In the genomic region with DNA sequence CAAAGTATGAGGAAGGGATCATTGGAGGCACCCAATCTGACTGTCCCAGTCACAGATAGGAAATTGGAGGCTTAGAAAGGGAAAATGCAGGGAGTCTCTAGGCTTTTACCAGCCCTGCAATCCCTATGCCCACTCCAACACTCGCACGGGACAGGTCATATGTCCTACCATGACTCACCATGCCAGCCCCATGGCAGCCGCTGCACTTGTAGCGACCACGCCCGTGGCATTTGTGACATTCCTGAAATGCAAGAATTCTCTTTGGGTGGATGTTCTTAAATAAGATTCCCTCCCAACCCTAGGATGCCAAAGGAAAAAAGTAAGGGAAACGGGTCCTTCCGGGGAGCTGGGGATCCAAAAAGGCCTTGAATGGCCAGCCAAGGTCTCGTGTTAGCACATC, we compare ENCODE assay signal across 23 mouse cellular contexts. TPM values are rescaled to one million over a fixed set of nuclear protein-coding genes. Genes with fewer than 3 reads are reported as not detected.
DNase-seq lines count a peak whose midpoint lies in the region; ATAC-seq lines count a peak whose summit lies in the region.
"Had no signal": no experiment of that assay in that cellular context is flagged by ENCODE, and none has a peak within 500 bp of the region (broad histone marks: within the 10 kb centered on the region; RNA-seq: fewer than 3 reads in every experiment).

No protein-coding gene starts in this region.

- no peaks in the 10 kb centered on the region for H3K27me3 ChIP-seq in midbrain, embryonic 11.5 days (ENCODE audit: control insufficient read depth, insufficient read depth, low read length)
- H3K27me3 ChIP-seq in midbrain, embryonic 13.5 days = no peaks in the 10 kb centered on the region
- no peaks in the 10 kb centered on the region for H3K27me3 ChIP-seq in heart, embryonic 11.5 days (ENCODE audit: control insufficient read depth, insufficient read depth, low read length)
- H3K27me3 ChIP-seq: hindbrain, embryonic 15.5 days had no signal

- no peak overlapping the region for H3K4me3 ChIP-seq in midbrain, embryonic 11.5 days (ENCODE audit: low read depth, low read length)
- no peak overlapping the region for H3K4me3 ChIP-seq in midbrain, embryonic 13.5 days (replicated peaks)
- H3K4me3 ChIP-seq in heart, embryonic 11.5 days (ENCODE audit: low read depth, low read length) = no peak overlapping the region
- H3K4me3 ChIP-seq: embryonic facial prominence, embryonic 15.5 days; erythroblast, embryonic 14.5 days; forebrain, embryonic 10.5 days; heart, embryonic 12.5 days; hindbrain, embryonic 15.5 days had no signal

- no peak overlapping the region for H3K4me2 ChIP-seq in midbrain, embryonic 11.5 days
- H3K4me2 ChIP-seq in midbrain, embryonic 13.5 days (replicated peaks) = no peak overlapping the region
- H3K4me2 ChIP-seq in heart, embryonic 11.5 days = no peak overlapping the region
- H3K4me2 ChIP-seq: embryonic facial prominence, embryonic 15.5 days; heart, embryonic 12.5 days; hindbrain, embryonic 15.5 days had no signal

- ATAC-seq in midbrain, embryonic 11.5 days (ENCODE audit: low FRiP score) = no peak
- ATAC-seq in midbrain, embryonic 13.5 days = no peak
- ATAC-seq in heart, embryonic 11.5 days (replicated peaks; ENCODE audit: insufficient number of reproducible peaks, low FRiP score, low TSS enrichment) = no peak
- ATAC-seq: CD4-positive, CD25-positive, alpha-beta regulatory T cell, adult 4 months; forebrain, embryonic 14.5 days had no signal

- no peaks in the 10 kb centered on the region for H3K36me3 ChIP-seq in midbrain, embryonic 11.5 days (ENCODE audit: control insufficient read depth, insufficient read depth, low read length)
- H3K36me3 ChIP-seq in midbrain, embryonic 13.5 days = no peaks in the 10 kb centered on the region
- no peaks in the 10 kb centered on the region for H3K36me3 ChIP-seq in heart, embryonic 11.5 days (ENCODE audit: control insufficient read depth, insufficient read depth, low read length)
- H3K36me3 ChIP-seq: embryonic facial prominence, embryonic 15.5 days; forebrain, embryonic 10.5 days; G1E; heart, embryonic 12.5 days; hindbrain, embryonic 15.5 days had no signal

- H3K4me1 ChIP-seq in midbrain, embryonic 11.5 days (ENCODE audit: control insufficient read depth, insufficient read depth, low read length) = no peaks in the 10 kb centered on the region
- H3K4me1 ChIP-seq in midbrain, embryonic 13.5 days (replicated peaks) = 0 out of 2 replicates have a peak, but pooled peaks cover 4% of the 10 kb centered on the region
- H3K4me1 ChIP-seq in heart, embryonic 11.5 days (ENCODE audit: control insufficient read depth, insufficient read depth, low read length) = no peaks in the 10 kb centered on the region

- 94% methylated on average over 9 of the region's 9 CpGs for WGBS in midbrain, embryonic 11.5 days
- WGBS in midbrain, embryonic 13.5 days = 93% methylated on average over 9 of the region's 9 CpGs
- WGBS in heart, embryonic 11.5 days (ENCODE audit: insufficient replicate concordance) = 83% methylated on average over 9 of the region's 9 CpGs

- H3K27ac ChIP-seq in midbrain, embryonic 11.5 days (ENCODE audit: low read depth, low read length) = no peak overlapping the region
- H3K27ac ChIP-seq in midbrain, embryonic 13.5 days = no peak overlapping the region
- no peak overlapping the region for H3K27ac ChIP-seq in heart, embryonic 11.5 days (ENCODE audit: low read depth, low read length)
- H3K27ac ChIP-seq: embryonic facial prominence, embryonic 15.5 days; forebrain, embryonic 10.5 days; hindbrain, embryonic 15.5 days had no signal

- DNase-seq in midbrain, embryonic 11.5 days (ENCODE audit: low spot score, missing footprints) = peak; percentile 6
- DNase-seq in R1 (ENCODE audit: low read depth, low spot score) (peak; percentile 30), liver (no peak)
- DNase-seq in lung, postnatal 14 days = peak; percentile 13
- DNase-seq in cerebellum, postnatal 10 days = no peak
- DNase-seq: adrenal gland, adult 8-10 months; adrenal gland, postnatal 36 days; cerebellum, adult 2 months; cerebellum, postnatal 14 days; embryo, embryonic 11 days; gastrocnemius, postnatal 10 days; heart, adult 18-20 months; heart, postnatal 36 days had no signal

- H3K9ac ChIP-seq in midbrain, embryonic 11.5 days (ENCODE audit: low read length) = no peak overlapping the region
- H3K9ac ChIP-seq in midbrain, embryonic 13.5 days (replicated peaks) = no peak overlapping the region
- H3K9ac ChIP-seq in heart, embryonic 11.5 days (ENCODE audit: low read depth, low read length) = no peak overlapping the region
- H3K9ac ChIP-seq: embryonic facial prominence, embryonic 15.5 days; heart, embryonic 12.5 days; hindbrain, embryonic 15.5 days had no signal

- H3K9me3 ChIP-seq in midbrain, embryonic 11.5 days (ENCODE audit: control insufficient read depth, low read length) = no peaks in the 10 kb centered on the region
- no peaks in the 10 kb centered on the region for H3K9me3 ChIP-seq in midbrain, embryonic 13.5 days
- no peaks in the 10 kb centered on the region for H3K9me3 ChIP-seq in heart, embryonic 11.5 days (replicated peaks; ENCODE audit: control insufficient read depth, low read length)
- H3K9me3 ChIP-seq: embryonic facial prominence, embryonic 15.5 days; forebrain, embryonic 10.5 days; heart, embryonic 12.5 days; hindbrain, embryonic 15.5 days had no signal

RNA-seq across cellular contexts. Expression of a gene that starts 8.8 kb away (rescaled TPM):
- 0.16 and 0.52 TPM in 2 replicates for polyA plus RNA-seq in midbrain, embryonic 11.5 days (2014; fragmentation: Nextera tagmentation; extraction: Ambion mirVana)
- polyA plus RNA-seq in midbrain, embryonic 13.5 days (2015; fragmentation: Nextera tagmentation; extraction: Ambion mirVana) = 0.23 TPM in 1 of 2 replicates, not detected in the other
- 0.37 TPM in 1 of 2 replicates, not detected in the other for polyA plus RNA-seq in heart, embryonic 11.5 days (2014; fragmentation: Nextera tagmentation; extraction: Ambion mirVana)
- polyA plus RNA-seq: CD4-positive, CD25-positive, alpha-beta regulatory T cell, adult 4 months; erythroblast, embryonic 14.5 days; G1E; hindbrain, embryonic 15.5 days had no signal

Comparison
In these comparisons a context has a peak if more than half of its experiments do, and no peak if none do; other contexts are left out.
1. DNase-seq: peak in midbrain, embryonic 11.5 days (single experiment), R1 (single experiment) and lung, postnatal 14 days (single experiment); none in cerebellum, postnatal 10 days (0 of 2) and liver (single experiment).